Comparison of ENCODE assay signal across 27 mouse cellular contexts in the genomic region with DNA sequence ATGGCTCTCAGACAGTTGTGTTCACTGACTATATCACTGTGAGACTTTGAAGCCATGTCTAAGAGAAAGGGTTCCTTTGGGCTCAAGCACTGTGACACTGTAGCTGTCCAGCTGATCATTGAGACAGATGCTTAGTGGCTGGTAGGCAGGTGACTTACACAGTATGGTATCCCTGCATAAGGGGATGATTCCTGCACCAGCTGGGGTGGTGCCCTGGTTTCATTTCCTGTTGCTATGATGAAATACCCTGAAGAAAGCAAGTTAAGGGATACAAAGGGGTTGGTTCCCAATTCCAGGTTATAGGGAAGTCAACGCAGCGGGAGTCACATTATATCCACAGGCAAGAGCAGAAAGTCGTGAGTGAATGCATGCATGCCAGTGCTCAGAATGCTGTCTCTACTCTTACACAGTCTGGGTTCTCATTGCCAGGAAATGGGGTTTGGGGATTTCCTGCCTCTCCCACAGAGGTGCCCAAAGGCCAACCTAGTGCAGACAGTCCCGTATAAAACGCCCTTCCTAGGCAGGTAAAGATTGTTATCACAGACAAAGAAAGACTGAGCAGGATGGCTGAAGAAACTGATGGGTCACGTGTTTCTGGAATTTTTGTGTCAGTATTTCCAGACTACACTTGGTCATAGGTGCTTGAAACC.
DNase-seq lines count a peak whose midpoint lies in the region; ATAC-seq and TF ChIP-seq lines count a peak whose summit lies in the region.
"Had no signal": no experiment of that assay in that cellular context is flagged by ENCODE, and none has a peak within 500 bp of the region (broad histone marks: within the 10 kb centered on the region; RNA-seq: fewer than 3 reads in every experiment).

No protein-coding gene starts in this region.

- DNase-seq in heart, adult 11 months, result peak; percentile 93
- DNase-seq in heart, adult 2 months, result no peak
- DNase-seq in CD4-positive helper T cell, adult 2 months (ENCODE audit: low read depth, low spot score), result peak; percentile 20
- no peak for DNase-seq in forebrain, embryonic 10.5 days (ENCODE audit: extremely low spot score, low spot score)
- DNase-seq in layer of hippocampus, adult 8-10 months (ENCODE audit: low spot score in 2 of 2), result no peak
- DNase-seq in left cerebral cortex, postnatal 14 days (ENCODE audit: low spot score in 2 of 2), result no peak
- DNase-seq: adrenal gland, postnatal 25 days; cerebellum, adult 18-20 months; cerebellum, postnatal 10 days; gastrocnemius, postnatal 10 days; heart, postnatal 36 days; kidney, postnatal 14 days; right cerebral cortex, adult 18-20 months; thymus, postnatal 4 days had no signal

- TF ChIP-seq EP300 in heart, adult 2 months (IDR thresholded peaks at IDR 0.05; ENCODE audit: insufficient read depth, low read depth, low read length), result no peak

- H3K9me3 ChIP-seq in forebrain, embryonic 10.5 days, result no peaks in the 10 kb centered on the region
- H3K9me3 ChIP-seq: embryonic facial prominence, embryonic 10.5 days; embryonic facial prominence, embryonic 15.5 days; forebrain, embryonic 15.5 days; hindbrain, embryonic 12.5 days; limb, embryonic 12.5 days; liver, embryonic 15.5 days; lung, embryonic 15.5 days; midbrain, embryonic 13.5 days; neural tube, embryonic 15.5 days had no signal

- WGBS in heart, adult 2 months, result 44% methylated on average over 6 of the region's 6 CpGs
- 84% methylated on average over 6 of the region's 6 CpGs for WGBS in forebrain, embryonic 10.5 days

- intact Hi-C loops in heart, adult 2 months (cut with DNase I), result no loop called here
- intact Hi-C loops in left cerebral cortex, postnatal 14 days (cut with DNase I), result no loop called here

- TF ChIP-seq CTCF in heart, adult 2 months (IDR thresholded peaks at IDR 0.05), result no peak

- peaks cover 38% of the 10 kb centered on the region for H3K4me1 ChIP-seq in heart, adult 2 months (ENCODE audit: control insufficient read depth, insufficient read depth, low read length)
- no peaks in the 10 kb centered on the region for H3K4me1 ChIP-seq in forebrain, embryonic 10.5 days
- H3K4me1 ChIP-seq: embryonic facial prominence, embryonic 10.5 days; liver, embryonic 15.5 days; midbrain, embryonic 13.5 days had no signal

- no peak for TF ChIP-seq POLR2A in heart, adult 2 months (IDR thresholded peaks at IDR 0.05; ENCODE audit: insufficient read depth, low read depth, low read length)

- no peaks in the 10 kb centered on the region for H3K27me3 ChIP-seq in heart, adult 2 months (ENCODE audit: control insufficient read depth, insufficient read depth, low read length)
- no peaks in the 10 kb centered on the region for H3K27me3 ChIP-seq in forebrain, embryonic 10.5 days (ENCODE audit: poor library complexity, severe bottlenecking)
- H3K27me3 ChIP-seq: embryonic facial prominence, embryonic 15.5 days; forebrain, embryonic 15.5 days; hindbrain, embryonic 12.5 days; liver, embryonic 15.5 days; lung, embryonic 15.5 days; midbrain, embryonic 13.5 days; neural tube, embryonic 15.5 days had no signal

- H3K79me2 ChIP-seq in heart, adult 2 months (replicated peaks; ENCODE audit: control insufficient read depth, insufficient read depth, low read length), result peaks cover 6% of the 10 kb centered on the region

- no peak overlapping the region for H3K27ac ChIP-seq in heart, adult 2 months
- H3K27ac ChIP-seq in forebrain, embryonic 10.5 days, result no peak overlapping the region
- H3K27ac ChIP-seq: embryonic facial prominence, embryonic 10.5 days; embryonic facial prominence, embryonic 15.5 days; forebrain, embryonic 15.5 days; hindbrain, embryonic 12.5 days; hindbrain, postnatal 0 days; limb, embryonic 12.5 days; liver, embryonic 15.5 days; lung, embryonic 15.5 days; midbrain, embryonic 13.5 days; neural tube, embryonic 15.5 days had no signal

- ATAC-seq in granulocyte monocyte progenitor cell, adult 5-6 weeks (replicated peaks; ENCODE audit: poor library complexity, severe bottlenecking), result peak; percentile 94
- peak; percentile 79 for ATAC-seq in megakaryocyte progenitor cell, adult 5-6 weeks (replicated peaks; ENCODE audit: poor library complexity)
- ATAC-seq: forebrain, embryonic 15.5 days; hindbrain, postnatal 0 days; intestine, postnatal 0 days; midbrain, embryonic 13.5 days had no signal

- H3K36me3 ChIP-seq in heart, adult 2 months (ENCODE audit: control insufficient read depth, insufficient read depth, low read length), result peaks cover 18% of the 10 kb centered on the region
- no peaks in the 10 kb centered on the region for H3K36me3 ChIP-seq in forebrain, embryonic 10.5 days (replicated peaks)
- H3K36me3 ChIP-seq: embryonic facial prominence, embryonic 10.5 days; embryonic facial prominence, embryonic 15.5 days; forebrain, embryonic 15.5 days; hindbrain, embryonic 12.5 days; limb, embryonic 12.5 days; liver, embryonic 15.5 days; lung, embryonic 15.5 days; midbrain, embryonic 13.5 days; neural tube, embryonic 15.5 days had no signal

- H3K4me3 ChIP-seq in heart, adult 2 months, result no peak overlapping the region
- H3K4me3 ChIP-seq in forebrain, embryonic 10.5 days, result no peak overlapping the region
- H3K4me3 ChIP-seq: embryonic facial prominence, embryonic 10.5 days; embryonic facial prominence, embryonic 15.5 days; forebrain, embryonic 15.5 days; hindbrain, embryonic 12.5 days; limb, embryonic 12.5 days; liver, embryonic 15.5 days; lung, embryonic 15.5 days; midbrain, embryonic 13.5 days; neural tube, embryonic 15.5 days had no signal

- no peak overlapping the region for H3K9ac ChIP-seq in heart, adult 2 months (ENCODE audit: low read depth, low read length)
- H3K9ac ChIP-seq: embryonic facial prominence, embryonic 15.5 days; forebrain, embryonic 15.5 days; hindbrain, embryonic 12.5 days; limb, embryonic 12.5 days; liver, embryonic 15.5 days; lung, embryonic 15.5 days; midbrain, embryonic 13.5 days; neural tube, embryonic 15.5 days had no signal

Comparison
In these comparisons a context has a peak if more than half of its experiments do, and no peak if none do; other contexts are left out.
1. DNase-seq: peak in heart, adult 11 months (single experiment) and CD4-positive helper T cell, adult 2 months (single experiment); none in heart, adult 2 months (0 of 2), forebrain, embryonic 10.5 days (single experiment), layer of hippocampus, adult 8-10 months (0 of 2) and left cerebral cortex, postnatal 14 days (0 of 2).